Mouse (Mus musculus): ENCODE results near the gene Apon. TPM values are rescaled to one million over a fixed set of nuclear protein-coding genes. Genes with fewer than 3 reads are reported as not detected.
"Not testable (repeated sequence)": the region's sequence is repeated elsewhere in the genome, so short reads cannot be mapped to it uniquely, and the experiment has no call there.

The Apon gene
- polyA plus RNA-seq (2016; fragmentation: Nextera tagmentation; extraction: Ambion mirVana) = 0.20 and 0.31 TPM in 2 replicates

DNA sequence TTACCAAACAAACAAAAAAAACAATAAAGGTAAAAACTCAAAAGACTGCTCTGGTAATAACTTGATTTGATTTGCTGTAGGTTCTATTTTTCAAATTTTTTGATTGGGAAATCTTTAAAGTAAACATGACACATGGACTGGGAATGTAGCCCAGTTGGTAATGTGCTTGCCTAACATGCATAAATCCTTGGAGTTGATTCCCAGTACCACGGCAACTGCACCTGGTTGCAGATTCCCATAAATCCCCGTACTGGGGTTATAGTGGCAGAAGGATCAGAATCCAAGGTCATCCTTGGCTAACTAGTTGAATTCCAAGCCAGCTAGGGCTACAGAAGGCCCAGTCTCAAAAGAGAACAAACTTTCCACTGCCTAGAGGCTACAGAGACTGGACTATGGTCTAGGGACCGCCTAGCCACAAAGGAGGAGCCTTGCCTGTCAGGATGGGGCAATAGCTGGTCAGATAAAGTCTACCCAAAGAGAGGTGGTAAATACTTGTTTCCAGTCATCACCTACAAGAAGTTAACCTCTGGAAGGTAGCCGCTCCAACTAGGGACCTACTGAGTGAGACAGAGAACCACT lies at the start of gene Apon:
TSS of gene Apon (plus strand) at position 420 of the 579 bp plus-strand sequence.
- H3K4me3 ChIP-seq = no peak within 1 kb of the TSS
- no peaks in the 10 kb centered on the region for H3K27me3 ChIP-seq (replicated peaks)
- H3K27ac ChIP-seq (ENCODE audit: poor library complexity, severe bottlenecking) = no peak within 1 kb of the TSS
- H3K9me3 ChIP-seq (replicated peaks) = no peaks in the 10 kb centered on the region
- peaks cover 46% of the 10 kb centered on the region for H3K36me3 ChIP-seq
- ATAC-seq (ENCODE audit: insufficient number of reproducible peaks, low FRiP score) = no peak
- H3K9ac ChIP-seq = no peak within 1 kb of the TSS
- WGBS = 79% methylated on average over 4 of the region's 4 CpGs
- H3K4me2 ChIP-seq = no peak within 1 kb of the TSS
- no peaks in the 10 kb centered on the region for H3K4me1 ChIP-seq (replicated peaks)

DNA sequence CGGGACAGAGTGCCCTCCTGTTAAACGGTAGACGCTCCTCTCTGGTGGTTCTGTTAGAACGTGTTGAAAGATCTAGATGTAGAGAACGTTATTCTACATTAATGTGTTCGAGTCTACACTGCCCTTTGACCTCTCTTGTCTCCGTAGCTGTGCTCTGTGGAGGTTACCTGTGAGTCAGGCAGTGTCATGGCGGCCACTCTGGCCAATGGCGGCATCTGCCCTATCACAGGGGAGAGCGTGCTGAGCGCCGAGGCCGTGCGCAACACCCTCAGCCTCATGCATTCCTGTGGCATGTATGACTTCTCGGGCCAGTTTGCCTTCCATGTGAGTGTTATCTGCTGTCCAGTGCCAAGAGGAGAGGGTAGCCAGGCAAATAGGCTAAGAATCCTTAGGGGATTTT lies 49.0 kb upstream of the Apon start:
- no peak overlapping the region for H3K9ac ChIP-seq
- H3K4me3 ChIP-seq = no peak overlapping the region
- H3K9me3 ChIP-seq (replicated peaks) = no peaks in the 10 kb centered on the region
- H3K4me2 ChIP-seq = no peak overlapping the region
- no peaks in the 10 kb centered on the region for H3K4me1 ChIP-seq (replicated peaks)
- peaks cover 15% of the 10 kb centered on the region; the same call in 1 of the 2 replicates for H3K36me3 ChIP-seq
- no peaks in the 10 kb centered on the region; the same call in 1 of the 2 replicates for H3K27me3 ChIP-seq (replicated peaks)
- H3K27ac ChIP-seq (ENCODE audit: poor library complexity, severe bottlenecking) = no peak overlapping the region
- 86% methylated on average over 15 of the region's 15 CpGs for WGBS
- ATAC-seq (ENCODE audit: insufficient number of reproducible peaks, low FRiP score) = no peak

DNA sequence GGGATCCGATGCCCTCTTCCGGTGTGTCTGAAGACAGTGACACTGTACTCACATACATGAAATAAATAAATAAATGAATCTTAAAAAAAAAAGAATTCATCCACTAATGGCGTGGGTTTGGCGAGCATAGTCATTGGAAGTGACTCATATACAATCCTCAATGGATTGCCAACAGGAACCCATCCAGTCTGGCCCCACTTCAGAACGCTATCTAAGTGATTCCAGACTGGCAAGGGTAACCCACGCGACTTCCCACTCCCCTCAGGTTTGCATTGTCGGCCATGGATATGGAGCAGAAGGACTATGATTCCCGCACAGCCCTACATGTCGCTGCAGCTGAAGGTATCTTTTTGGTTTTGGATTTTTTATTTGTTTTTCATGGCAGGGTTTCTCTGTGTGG lies 45.6 kb upstream of the Apon start:
- Histone ChIP-seq H3K27me3 (replicated peaks) (no peaks in the 10 kb centered on the region), H3K27ac (ENCODE audit: poor library complexity, severe bottlenecking) (no peak overlapping the region), H3K36me3 (peaks cover 15% of the 10 kb centered on the region; the same call in 1 of the 2 replicates), H3K4me2 (no peak overlapping the region), H3K9me3 (replicated peaks) (no peaks in the 10 kb centered on the region), H3K9ac (no peak overlapping the region), H3K4me3 (no peak overlapping the region), H3K4me1 (replicated peaks) (peaks cover 12% of the 10 kb centered on the region)
- ATAC-seq (ENCODE audit: insufficient number of reproducible peaks, low FRiP score) = no peak
- WGBS = 92% methylated on average over 10 of the region's 10 CpGs

DNA sequence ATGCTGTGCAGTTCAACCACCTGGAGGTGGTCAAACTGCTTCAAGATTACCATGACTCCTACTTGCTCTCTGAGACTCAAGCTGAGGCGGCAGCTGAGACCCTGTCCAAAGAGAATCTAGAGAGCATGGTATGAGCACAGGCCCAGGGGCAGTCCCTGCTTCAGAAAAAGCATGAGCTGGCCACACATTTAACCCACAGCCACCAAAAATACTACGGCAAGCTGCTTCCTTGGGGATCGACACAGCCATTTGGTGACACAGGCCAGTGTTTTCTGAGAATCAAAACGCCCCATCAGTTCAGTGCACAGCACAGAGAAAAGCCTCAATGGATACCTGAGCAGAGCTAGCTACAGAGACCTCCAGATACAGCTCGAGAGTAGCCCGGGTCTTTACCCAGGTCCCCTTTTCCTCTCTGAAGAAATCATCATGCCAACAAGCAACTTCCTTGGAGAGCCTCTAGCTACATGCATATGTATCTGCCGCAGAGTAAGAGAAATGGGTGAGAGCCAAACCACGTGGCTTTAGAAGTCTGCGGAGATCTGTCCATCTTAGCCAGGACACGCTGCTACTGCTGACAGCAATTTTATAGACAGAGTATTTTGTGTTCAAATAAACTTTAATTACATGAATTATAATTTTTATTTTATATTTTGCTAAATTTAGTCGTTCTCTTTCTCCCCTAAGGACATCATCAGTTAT lies 44.4 kb upstream of the Apon start:
- WGBS = 87% methylated on average over 11 of the region's 11 CpGs
- Histone ChIP-seq H3K4me1 (replicated peaks) (peaks cover 12% of the 10 kb centered on the region), H3K4me2 (no peak overlapping the region), H3K27me3 (replicated peaks) (peaks cover 6% of the 10 kb centered on the region; the same call in 1 of the 2 replicates), H3K36me3 (peaks cover 15% of the 10 kb centered on the region; the same call in 1 of the 2 replicates), H3K27ac (ENCODE audit: poor library complexity, severe bottlenecking) (no peak overlapping the region), H3K9me3 (replicated peaks) (no peaks in the 10 kb centered on the region), H3K4me3 (no peak overlapping the region), H3K9ac (no peak overlapping the region)
- no peak for ATAC-seq (ENCODE audit: insufficient number of reproducible peaks, low FRiP score)

DNA sequence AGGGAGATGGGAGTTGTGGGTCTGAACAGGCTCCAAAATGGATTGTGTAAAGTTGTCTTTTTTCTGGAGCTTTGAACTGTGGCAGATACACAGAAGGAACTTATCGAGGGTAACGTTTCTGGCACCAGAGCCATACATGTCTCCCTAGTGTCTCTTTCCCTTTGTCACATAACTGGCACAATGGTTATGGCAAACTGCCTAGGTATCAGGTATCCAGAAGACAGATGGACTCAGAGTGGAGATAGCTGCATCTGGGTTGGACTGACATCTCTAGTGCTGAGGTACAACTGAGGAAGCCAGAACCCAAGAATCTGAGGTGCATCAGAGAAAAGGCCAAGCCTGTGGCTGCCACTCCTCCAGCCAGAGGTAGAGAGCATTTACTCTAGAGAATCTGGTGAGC lies 43.8 kb upstream of the Apon start:
- no peak for ATAC-seq (ENCODE audit: insufficient number of reproducible peaks, low FRiP score)
- H3K27ac ChIP-seq (ENCODE audit: poor library complexity, severe bottlenecking) = no peak overlapping the region
- H3K4me3 ChIP-seq = peak overlapping the region; percentile 77; the same call in 1 of the 2 replicates
- peak overlapping the region; percentile 97; the same call in 1 of the 2 replicates for H3K4me2 ChIP-seq
- WGBS = 87% methylated on average over 2 of the region's 2 CpGs
- peak overlapping the region; percentile 1; the same call in 1 of the 2 replicates for H3K9ac ChIP-seq
- peaks cover 15% of the 10 kb centered on the region; the same call in 1 of the 2 replicates for H3K36me3 ChIP-seq
- H3K4me1 ChIP-seq (replicated peaks) = peaks cover 12% of the 10 kb centered on the region
- H3K9me3 ChIP-seq (replicated peaks) = no peaks in the 10 kb centered on the region
- H3K27me3 ChIP-seq (replicated peaks) = peaks cover 11% of the 10 kb centered on the region; the same call in 1 of the 2 replicates

GRCm38 (mm10) chr10:128210954-128211353 lies 42.9 kb upstream of the Apon start:
- Histone ChIP-seq H3K9ac (peak overlapping the region; percentile 80), H3K4me1 (replicated peaks) (peaks cover 12% of the 10 kb centered on the region), H3K9me3 (replicated peaks) (no peaks in the 10 kb centered on the region), H3K4me2 (peak overlapping the region; percentile 97), H3K27ac (ENCODE audit: poor library complexity, severe bottlenecking) (peak overlapping the region; percentile 25; the same call in 1 of the 2 replicates), H3K27me3 (replicated peaks) (peaks cover 11% of the 10 kb centered on the region; the same call in 1 of the 2 replicates), H3K4me3 (peak overlapping the region; percentile 77), H3K36me3 (peaks cover 15% of the 10 kb centered on the region; the same call in 1 of the 2 replicates)
- ATAC-seq (ENCODE audit: insufficient number of reproducible peaks, low FRiP score) = no peak
- WGBS = 21% methylated on average over 14 of the region's 14 CpGs

DNA sequence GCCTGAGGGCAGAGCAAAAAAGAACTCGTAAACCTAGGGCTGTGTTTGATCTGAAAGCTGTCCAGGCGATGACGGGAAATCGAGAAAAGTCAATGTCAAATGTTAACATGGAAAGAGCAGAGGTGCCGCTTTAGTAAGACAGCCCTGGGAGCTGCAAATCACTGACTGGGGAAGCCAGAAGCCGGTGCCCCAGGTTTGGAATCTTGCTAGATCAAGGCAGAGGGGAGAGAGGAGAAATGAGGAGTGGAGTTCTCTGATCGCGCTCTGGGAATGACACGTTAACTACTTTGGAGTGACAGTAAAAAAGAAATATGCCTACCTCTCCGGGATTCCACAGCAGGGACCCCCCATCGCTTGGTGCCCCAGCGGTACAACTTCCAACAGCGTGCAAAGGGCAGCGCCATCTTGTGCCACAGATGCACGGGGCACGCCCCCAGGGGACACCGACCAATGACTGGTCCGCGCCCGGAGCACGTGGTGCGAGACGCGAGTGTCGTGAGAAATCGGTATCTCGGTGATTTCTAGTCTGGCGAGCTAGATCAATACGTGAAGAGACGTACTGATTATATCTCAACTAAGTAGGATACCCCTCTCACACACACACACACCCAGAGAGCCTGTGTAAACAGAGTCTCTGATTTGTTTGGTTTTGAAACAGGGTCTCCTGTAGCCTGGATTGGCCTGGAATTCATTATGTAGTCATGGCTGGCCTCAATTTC lies 42.3 kb upstream of the Apon start, which contains the start of gene Spryd4:
TSS of gene Spryd4 (minus strand) at position 418 of the 719 bp plus-strand sequence.
- Histone ChIP-seq H3K27ac (ENCODE audit: poor library complexity, severe bottlenecking) (peak within 1 kb of the TSS; percentile 25; the same call in 1 of the 2 replicates), H3K4me3 (peak within 1 kb of the TSS; percentile 77), H3K27me3 (replicated peaks) (peaks cover 11% of the 10 kb centered on the region; the same call in 1 of the 2 replicates), H3K4me2 (peak within 1 kb of the TSS; percentile 97), H3K4me1 (replicated peaks) (peaks cover 12% of the 10 kb centered on the region), H3K36me3 (peaks cover 12% of the 10 kb centered on the region; the same call in 1 of the 2 replicates), H3K9ac (peak within 1 kb of the TSS; percentile 80), H3K9me3 (replicated peaks) (no peaks in the 10 kb centered on the region)
- peak; percentile 95 for ATAC-seq (ENCODE audit: insufficient number of reproducible peaks, low FRiP score)
- WGBS = under 1% methylated on average over 30 of the region's 30 CpGs

DNA sequence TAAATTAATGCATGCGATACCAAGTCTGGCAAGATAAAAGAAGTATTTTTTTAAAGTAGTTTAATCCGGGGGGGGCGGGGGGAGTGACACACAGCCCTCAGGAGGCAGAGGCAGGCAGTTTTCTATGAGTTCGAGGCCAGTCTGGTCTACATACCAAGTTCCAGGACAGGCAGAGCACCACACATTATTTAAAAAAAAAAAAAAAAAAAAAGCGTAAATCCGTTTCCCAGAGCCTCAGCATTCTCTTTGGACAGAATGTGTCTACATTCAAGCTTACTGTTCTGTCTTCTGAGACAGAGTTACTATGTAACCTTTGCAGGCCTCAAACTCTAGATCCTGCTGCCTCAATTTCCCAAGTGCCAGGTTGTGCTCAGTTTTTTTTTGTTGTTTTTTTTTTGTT lies 41.7 kb upstream of the Apon start:
- H3K4me1 ChIP-seq (replicated peaks) = peaks cover 12% of the 10 kb centered on the region
- WGBS = 49% methylated on average over 6 of the region's 6 CpGs
- H3K4me2 ChIP-seq = peak overlapping the region; percentile 97
- H3K27me3 ChIP-seq (replicated peaks) = peaks cover 11% of the 10 kb centered on the region; the same call in 1 of the 2 replicates
- no peak for ATAC-seq (ENCODE audit: insufficient number of reproducible peaks, low FRiP score)
- peaks cover 8% of the 10 kb centered on the region; the same call in 1 of the 2 replicates for H3K36me3 ChIP-seq
- H3K4me3 ChIP-seq = peak overlapping the region; percentile 77
- H3K9ac ChIP-seq = peak overlapping the region; percentile 80; the same call in 1 of the 2 replicates
- H3K27ac ChIP-seq (ENCODE audit: poor library complexity, severe bottlenecking) = no peak overlapping the region
- no peaks in the 10 kb centered on the region for H3K9me3 ChIP-seq (replicated peaks)

GRCm38 (mm10) chr10:128212871-128213323 lies 41.0 kb upstream of the Apon start:
- Histone ChIP-seq H3K4me2 (peak overlapping the region; percentile 70), H3K9me3 (replicated peaks) (no peaks in the 10 kb centered on the region), H3K4me1 (replicated peaks) (peaks cover 12% of the 10 kb centered on the region), H3K36me3 (0 out of 2 replicates have a peak, but pooled peaks cover 5% of the 10 kb centered on the region), H3K27ac (ENCODE audit: poor library complexity, severe bottlenecking) (no peak overlapping the region), H3K9ac (peak overlapping the region; percentile 40), H3K4me3 (peak overlapping the region; percentile 44), H3K27me3 (replicated peaks) (peaks cover 11% of the 10 kb centered on the region; the same call in 1 of the 2 replicates)
- ATAC-seq (ENCODE audit: insufficient number of reproducible peaks, low FRiP score) = peak; percentile 27; the same call in 1 of the 2 replicates
- WGBS = under 1% methylated on average over 18 of the region's 18 CpGs

GRCm38 (mm10) chr10:128214112-128214511 lies 39.8 kb upstream of the Apon start:
- H3K27ac ChIP-seq (ENCODE audit: poor library complexity, severe bottlenecking); H3K9ac ChIP-seq; H3K4me2 ChIP-seq; H3K4me3 ChIP-seq; H3K36me3 ChIP-seq; ATAC-seq (ENCODE audit: insufficient number of reproducible peaks, low FRiP score); H3K9me3 ChIP-seq (replicated peaks): not testable (repeated sequence)
- H3K4me1 ChIP-seq (replicated peaks) = peaks cover 12% of the 10 kb centered on the region
- H3K27me3 ChIP-seq (replicated peaks) = peaks cover 11% of the 10 kb centered on the region; the same call in 1 of the 2 replicates
- 86% methylated on average over 4 of the region's 4 CpGs for WGBS
